ENCODE assay signal across 13 mouse cellular contexts in genomic region chr7:130590845-130591437, GRCm38 (mm10). TPM values are rescaled to one million over a fixed set of nuclear protein-coding genes. Genes with fewer than 3 reads are reported as not detected.
DNase-seq lines count a peak whose midpoint lies in the region; ATAC-seq and TF ChIP-seq lines count a peak whose summit lies in the region.
"Had no signal": no experiment of that assay in that cellular context is flagged by ENCODE, and none has a peak within 500 bp of the region (broad histone marks: within the 10 kb centered on the region; RNA-seq: fewer than 3 reads in every experiment).

No protein-coding gene starts in this region.

- no peak for ATAC-seq in liver, embryonic 12.5 days

- H3K4me3 ChIP-seq in liver, adult 2 months (ENCODE audit: insufficient read depth, low read depth, low read length), result no peak overlapping the region
- no peak overlapping the region for H3K4me3 ChIP-seq in liver, embryonic 12.5 days
- H3K4me3 ChIP-seq: limb, embryonic 13.5 days had no signal

- no peak for TF ChIP-seq POLR2A in liver, adult 2 months (IDR thresholded peaks at IDR 0.05; ENCODE audit: extremely low read depth, insufficient read depth, low read length)

- no peak overlapping the region; the same call in 1 of the 2 replicates for H3K9ac ChIP-seq in liver, adult 2 months (ENCODE audit: low read depth, low read length)
- H3K9ac ChIP-seq in liver, embryonic 12.5 days, result no peak overlapping the region
- H3K9ac ChIP-seq: limb, embryonic 13.5 days had no signal

- peak; percentile 15 for DNase-seq in adrenal gland, postnatal 10 days
- no peak for DNase-seq in adrenal gland, postnatal 25 days
- peak; percentile 50 for DNase-seq in liver, adult 2 months (ENCODE audit: extremely low read depth, low read depth, low spot score)
- peak; percentile 1 for DNase-seq in MEL-GATA-1-ER (ENCODE audit: extremely low read depth, low read depth)
- DNase-seq in retina, embryonic 14.5 days (ENCODE audit: low spot score), result peak; percentile 15
- no peak for DNase-seq in urinary bladder, postnatal 4 days (ENCODE audit: low spot score in 2 of 2)
- DNase-seq in kidney, postnatal 14 days, result no peak
- DNase-seq: cerebellum, postnatal 14 days; kidney, adult 11 months; kidney, postnatal 4 days; right cerebral cortex, postnatal 4 days had no signal

- peak overlapping the region; percentile 81 for H3K27ac ChIP-seq in liver, adult 2 months (replicated peaks; ENCODE audit: insufficient read depth, low read depth, low read length)
- H3K27ac ChIP-seq in liver, embryonic 12.5 days, result no peak overlapping the region
- H3K27ac ChIP-seq: limb, embryonic 13.5 days had no signal

- TF ChIP-seq CTCF in liver, adult 2 months (IDR thresholded peaks at IDR 0.05; ENCODE audit: low read depth, low read length), result no peak

- 40% methylated on average over 8 of the region's 8 CpGs for WGBS in liver, adult 2 months
- 44% methylated on average over 8 of the region's 8 CpGs for WGBS in liver, embryonic 12.5 days (ENCODE audit: insufficient replicate concordance)

- H3K36me3 ChIP-seq in liver, adult 2 months (ENCODE audit: control insufficient read depth, insufficient read depth, low read length), result no peaks in the 10 kb centered on the region
- H3K36me3 ChIP-seq in liver, embryonic 12.5 days, result no peaks in the 10 kb centered on the region
- H3K36me3 ChIP-seq: limb, embryonic 13.5 days had no signal

- no peaks in the 10 kb centered on the region for H3K9me3 ChIP-seq in liver, embryonic 12.5 days (replicated peaks)
- H3K9me3 ChIP-seq: limb, embryonic 13.5 days had no signal

- H3K4me1 ChIP-seq in liver, adult 2 months (ENCODE audit: control insufficient read depth, insufficient read depth, low read length), result peaks cover 4% of the 10 kb centered on the region
- H3K4me1 ChIP-seq in liver, embryonic 12.5 days, result no peaks in the 10 kb centered on the region
- H3K4me1 ChIP-seq: limb, embryonic 13.5 days had no signal

- no peaks in the 10 kb centered on the region for H3K27me3 ChIP-seq in liver, adult 2 months (ENCODE audit: control insufficient read depth, insufficient read depth, low read length)
- H3K27me3 ChIP-seq in liver, embryonic 12.5 days (replicated peaks), result no peaks in the 10 kb centered on the region
- H3K27me3 ChIP-seq: limb, embryonic 13.5 days had no signal

- no peaks in the 10 kb centered on the region for H3K79me2 ChIP-seq in liver, adult 2 months (ENCODE audit: control insufficient read depth, insufficient read depth, low read length)

- H3K4me2 ChIP-seq in liver, embryonic 12.5 days, result no peak overlapping the region
- H3K4me2 ChIP-seq: limb, embryonic 13.5 days had no signal

RNA-seq across cellular contexts. Expression of gene Tacc2, which starts 13.7 kb away (rescaled TPM):
- 10 to 100 TPM; 27.5 to 58.4 TPM for total RNA-seq in adrenal gland, postnatal 10 days (2021)
- total RNA-seq in adrenal gland, postnatal 25 days (2021), result 40.0 and 46.6 TPM in 2 replicates
- total RNA-seq in liver, adult 2 months (2014; rRNA removed), result 13.5 and 14.3 TPM in 2 replicates
- polyA plus RNA-seq in liver, adult 2 months (2012; rRNA removed), result 8.4 and 10.0 TPM in 2 replicates
- 6.2 and 7.2 TPM in 2 replicates for polyA plus RNA-seq in liver, embryonic 12.5 days (2016; fragmentation: Nextera tagmentation; extraction: Ambion mirVana)

RNA-seq across cellular contexts. Expression of gene Nsmce4a, which starts 18.0 kb away (rescaled TPM):
- 10 to 100 TPM; 60.1 to 72.7 TPM for total RNA-seq in adrenal gland, postnatal 10 days (2021)
- 61.8 and 91.4 TPM in 2 replicates for total RNA-seq in adrenal gland, postnatal 25 days (2021)
- total RNA-seq in liver, adult 2 months (2014; rRNA removed), result 58.5 and 73.5 TPM in 2 replicates
- 20.8 and 24.7 TPM in 2 replicates for polyA plus RNA-seq in liver, adult 2 months (2012; rRNA removed)
- polyA plus RNA-seq in liver, embryonic 12.5 days (2016; fragmentation: Nextera tagmentation; extraction: Ambion mirVana), result 139 and 141 TPM in 2 replicates

Comparison
In these comparisons a context has a peak if more than half of its experiments do, and no peak if none do; other contexts are left out.
1. DNase-seq: peak in adrenal gland, postnatal 10 days (single experiment), liver, adult 2 months (single experiment), MEL-GATA-1-ER (single experiment) and retina, embryonic 14.5 days (single experiment); none in adrenal gland, postnatal 25 days (single experiment), urinary bladder, postnatal 4 days (0 of 2) and kidney, postnatal 14 days (single experiment).